Mouse (Mus musculus) embryonic facial prominence, embryonic 10.5 days (tissue): ENCODE measurements around the gene Pxk. TPM values are rescaled to one million over a fixed set of nuclear protein-coding genes. Genes with fewer than 3 reads are reported as not detected.
A peak's percentile ranks its signal among the peaks of the same experiment; 100 is the strongest.

Experiments
- DNase-seq: peaks from one replicate; pipeline ENCODE4 v3.0.0-alpha.2; 2017; ENCODE audit warnings: low spot score
- H3K27ac ChIP-seq: fragments of 300-500 bp; sonication (generic); replicated peaks from 2 replicates; pipeline ENCODE4 v1.5.1; 2016; ENCODE audit warnings: mild to moderate bottlenecking
- H3K27me3 ChIP-seq: fragments of 300-500 bp; sonication (generic); replicated peaks from 2 replicates; pipeline ENCODE4 v1.6.1; 2016; ENCODE audit warnings: low read depth, mild to moderate bottlenecking; ENCODE audit not compliant: poor library complexity, severe bottlenecking
- H3K36me3 ChIP-seq: fragments of 300-500 bp; sonication (generic); replicated peaks from 2 replicates; pipeline ENCODE4 v1.6.1; 2016; ENCODE audit warnings: mild to moderate bottlenecking, moderate library complexity
- H3K4me1 ChIP-seq: fragments of 300-500 bp; sonication (generic); 2 replicates; pipeline ENCODE4 v1.6.1; 2016
- H3K4me3 ChIP-seq: fragments of 300-500 bp; sonication (generic); 2 replicates; pipeline ENCODE4 v1.5.1; 2016; ENCODE audit warnings: mild to moderate bottlenecking, moderate library complexity
- H3K9me3 ChIP-seq: fragments of 300-500 bp; sonication (generic); 2 replicates; pipeline ENCODE4 v1.6.1; 2016; ENCODE audit warnings: mild to moderate bottlenecking
- WGBS: fragments of 180-500 bp; shearing (Covaris S2); methylation state at CpG from one replicate; pipeline ENCODE4 v1.1.7; 2016; 5-methylcytosine and 5-hydroxymethylcytosine counted together
- polyA plus RNA-seq: library from polyadenylated mRNA; unstranded; fragments of >200 nt; fragmentation: Nextera tagmentation; extraction: Ambion mirVana; gene quantifications from 2 replicates; pipeline ENCODE4 v1.2.1, GENCODE M21; 2016

Gene Pxk
- polyA plus RNA-seq, 1 experiment from 2014 or later = 17.3 TPM

- Histone ChIP-seq H3K9me3 (no peaks in the 10 kb centered on the region), H3K4me3 (no peak overlapping the region), H3K4me1 (no peaks in the 10 kb centered on the region), H3K27ac (no peak overlapping the region), H3K36me3 (no peaks in the 10 kb centered on the region), H3K27me3 (no peaks in the 10 kb centered on the region)
- DNase-seq = no peak
- 84% methylated on average over 8 of the region's 8 CpGs for WGBS
Measured at GRCm38 (mm10) chr14:8132789-8133188, 34.8 kb downstream of the Pxk start.

- WGBS = 63% methylated on average over 2 of the region's 2 CpGs
- Histone ChIP-seq H3K27ac (no peak overlapping the region), H3K4me3 (no peak overlapping the region)
Measured at GRCm38 (mm10) chr14:8134234-8134633, 36.2 kb downstream of the Pxk start.

GRCm38 (mm10) chr14:8135130-8135529 is 37.1 kb downstream of the Pxk start:
- Histone ChIP-seq H3K4me1 (peaks cover 3% of the 10 kb centered on the region; the same call in 1 of the 2 replicates), H3K27me3 (no peaks in the 10 kb centered on the region), H3K4me3 (no peak overlapping the region), H3K27ac (no peak overlapping the region), H3K9me3 (no peaks in the 10 kb centered on the region), H3K36me3 (no peaks in the 10 kb centered on the region)
- DNase-seq = no peak
- WGBS = 74% methylated on average over 3 of the region's 3 CpGs

More at GRCm38 (mm10) chr14:8134234-8134633, 36.2 kb downstream of the Pxk start:
- H3K36me3 ChIP-seq = no peaks in the 10 kb centered on the region
- no peaks in the 10 kb centered on the region for H3K27me3 ChIP-seq
- no peak for DNase-seq
- no peaks in the 10 kb centered on the region for H3K9me3 ChIP-seq
- H3K4me1 ChIP-seq = no peaks in the 10 kb centered on the region

GRCm38 (mm10) chr14:8139724-8140710 is 42.0 kb downstream of the Pxk start:
- DNase-seq = no peak
- Histone ChIP-seq H3K36me3 (peaks cover 7% of the 10 kb centered on the region), H3K27me3 (no peaks in the 10 kb centered on the region), H3K4me1 (peaks cover 7% of the 10 kb centered on the region; the same call in 1 of the 2 replicates), H3K4me3 (no peak overlapping the region), H3K27ac (peak overlapping the region; percentile 35; the same call in 1 of the 2 replicates), H3K9me3 (no peaks in the 10 kb centered on the region)
- WGBS = 51% methylated on average over 23 of the region's 23 CpGs

GRCm38 (mm10) chr14:8141131-8141530 is 43.1 kb downstream of the Pxk start:
- no peaks in the 10 kb centered on the region for H3K27me3 ChIP-seq
- no peak overlapping the region for H3K27ac ChIP-seq
- no peak for DNase-seq
- H3K4me1 ChIP-seq = peaks cover 7% of the 10 kb centered on the region; the same call in 1 of the 2 replicates
- no peak overlapping the region for H3K4me3 ChIP-seq
- H3K36me3 ChIP-seq = peaks cover 11% of the 10 kb centered on the region
- 83% methylated on average over 2 of the region's 2 CpGs for WGBS
- no peaks in the 10 kb centered on the region for H3K9me3 ChIP-seq

GRCm38 (mm10) chr14:8145594-8146558 is 47.9 kb downstream of the Pxk start:
- H3K27me3 ChIP-seq = no peaks in the 10 kb centered on the region
- no peak overlapping the region for H3K27ac ChIP-seq
- no peaks in the 10 kb centered on the region for H3K4me1 ChIP-seq
- WGBS = 88% methylated on average over 13 of the region's 13 CpGs
- DNase-seq = no peak
- H3K9me3 ChIP-seq = no peaks in the 10 kb centered on the region
- H3K36me3 ChIP-seq = peaks cover 18% of the 10 kb centered on the region
- no peak overlapping the region for H3K4me3 ChIP-seq

GRCm38 (mm10) chr14:8146611-8147223 is 48.7 kb downstream of the Pxk start:
- WGBS = 86% methylated on average over 11 of the region's 11 CpGs
- Histone ChIP-seq H3K4me1 (no peaks in the 10 kb centered on the region), H3K27me3 (no peaks in the 10 kb centered on the region), H3K4me3 (no peak overlapping the region), H3K27ac (no peak overlapping the region), H3K9me3 (no peaks in the 10 kb centered on the region), H3K36me3 (peaks cover 22% of the 10 kb centered on the region)
- no peak for DNase-seq

- no peak overlapping the region for H3K4me3 ChIP-seq
- 87% methylated on average over 8 of the region's 8 CpGs for WGBS
- no peaks in the 10 kb centered on the region for H3K9me3 ChIP-seq
- H3K27ac ChIP-seq = no peak overlapping the region
- DNase-seq = no peak
- H3K27me3 ChIP-seq = no peaks in the 10 kb centered on the region
- peaks cover 26% of the 10 kb centered on the region for H3K36me3 ChIP-seq
- H3K4me1 ChIP-seq = no peaks in the 10 kb centered on the region
Measured at GRCm38 (mm10) chr14:8148842-8149241, 50.8 kb downstream of the Pxk start.

GRCm38 (mm10) chr14:8151757-8152156 is 53.7 kb downstream of the Pxk start:
- no peaks in the 10 kb centered on the region for H3K9me3 ChIP-seq
- H3K4me3 ChIP-seq = no peak overlapping the region
- H3K4me1 ChIP-seq = no peaks in the 10 kb centered on the region
- no peak for DNase-seq
- no peak overlapping the region for H3K27ac ChIP-seq
- H3K27me3 ChIP-seq = no peaks in the 10 kb centered on the region
- 92% methylated on average over 5 of the region's 5 CpGs for WGBS
- H3K36me3 ChIP-seq = peaks cover 9% of the 10 kb centered on the region; the same call in 1 of the 2 replicates

- Histone ChIP-seq H3K27ac (no peak overlapping the region), H3K4me3 (no peak overlapping the region), H3K4me1 (no peaks in the 10 kb centered on the region), H3K9me3 (no peaks in the 10 kb centered on the region), H3K36me3 (peaks cover 9% of the 10 kb centered on the region; the same call in 1 of the 2 replicates), H3K27me3 (no peaks in the 10 kb centered on the region)
- no peak for DNase-seq
- 70% methylated on average over 3 of the region's 3 CpGs for WGBS
Measured at GRCm38 (mm10) chr14:8154072-8154471, 56.1 kb downstream of the Pxk start.

- WGBS = 39% methylated on average over 3 of the region's 3 CpGs
- peaks cover 19% of the 10 kb centered on the region for H3K36me3 ChIP-seq
- no peaks in the 10 kb centered on the region for H3K4me1 ChIP-seq
- H3K4me3 ChIP-seq = no peak overlapping the region
- no peaks in the 10 kb centered on the region for H3K9me3 ChIP-seq
- no peaks in the 10 kb centered on the region for H3K27me3 ChIP-seq
- H3K27ac ChIP-seq = no peak overlapping the region
- DNase-seq = no peak
Measured at GRCm38 (mm10) chr14:8156947-8157346, 58.9 kb downstream of the Pxk start.

- no peak overlapping the region for H3K4me3 ChIP-seq
- H3K9me3 ChIP-seq = no peaks in the 10 kb centered on the region
- no peaks in the 10 kb centered on the region for H3K27me3 ChIP-seq
- H3K4me1 ChIP-seq = no peaks in the 10 kb centered on the region
- H3K36me3 ChIP-seq = peaks cover 34% of the 10 kb centered on the region
- no peak overlapping the region for H3K27ac ChIP-seq
- DNase-seq = no peak
- 90% methylated on average over 3 of the region's 3 CpGs for WGBS
Measured at GRCm38 (mm10) chr14:8158721-8159120, 60.7 kb downstream of the Pxk start.
